Mouse (Mus musculus) frontal cortex, adult 2 months (tissue): ENCODE results near the gene Sfr1. TPM values are rescaled to one million over a fixed set of nuclear protein-coding genes. Genes with fewer than 3 reads are reported as not detected.

Experiments
- DNase-seq, 2 experiments: peaks; one replicate each; pipeline ENCODE4 v3.0.0; 2022; ENCODE audit warnings: low spot score in 1 of 2; ENCODE audit errors: extremely low spot score in 1 of 2
- polyA plus RNA-seq: library from polyadenylated mRNA; depleted of rRNA; stranded (reverse); fragments of >200 nt; gene quantifications from 2 replicates; pipeline ENCODE4 v1.2.3, GENCODE M21; 2012; rRNA removed

Gene Sfr1
- polyA plus RNA-seq, 1 experiment: 82.0 TPM

DNA sequence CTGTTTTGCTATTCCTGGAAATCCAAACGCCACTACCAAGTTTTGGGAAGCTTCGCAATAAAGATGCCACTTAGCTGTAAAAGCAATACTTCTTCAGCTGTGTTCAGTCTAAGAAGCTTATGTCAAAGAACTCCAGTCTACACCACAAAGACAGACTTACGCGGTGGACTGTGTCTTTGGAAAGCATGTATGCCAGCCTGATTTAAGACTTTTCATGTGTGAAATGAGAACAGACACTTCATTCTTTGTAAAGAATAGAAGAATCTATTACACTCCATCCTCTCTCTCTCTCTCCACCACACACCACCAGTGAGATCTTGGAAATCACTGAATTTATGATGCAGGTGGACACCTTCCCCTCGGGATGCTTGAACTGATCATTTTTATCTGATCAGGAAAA is 18.9 kb downstream of the Sfr1 start:
- DNase-seq: no peak

GRCm38 (mm10) chr19:47752456-47752855 is 21.0 kb downstream of the Sfr1 start:
- no peak for DNase-seq

GRCm38 (mm10) chr19:47753921-47754320 is 22.4 kb downstream of the Sfr1 start:
- no peak for DNase-seq

- no peak for DNase-seq
Observed at GRCm38 (mm10) chr19:47754931-47755330, 23.4 kb downstream of the Sfr1 start.

GRCm38 (mm10) chr19:47755625-47756024 is 24.1 kb downstream of the Sfr1 start:
- DNase-seq: no peak

DNA sequence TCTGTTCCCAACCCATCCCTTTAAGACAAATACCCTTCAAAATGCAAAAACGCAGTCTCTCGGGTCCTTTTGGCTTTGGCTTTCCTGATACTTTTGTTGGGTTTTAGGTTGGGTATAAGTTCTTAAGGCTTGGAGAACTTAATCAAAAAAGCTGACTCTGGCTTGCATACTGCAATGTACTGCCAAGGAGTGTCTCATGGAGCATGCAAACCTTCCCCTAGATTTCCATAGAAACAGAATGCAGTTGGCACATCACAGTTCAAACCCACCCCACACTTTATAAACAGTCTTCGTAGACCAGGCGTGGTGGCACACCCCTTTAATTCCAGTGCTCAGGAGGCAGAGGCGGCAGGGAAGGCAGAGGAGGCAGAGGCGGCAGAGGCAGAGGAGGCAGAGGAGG is 46.4 kb downstream of the Sfr1 start:
- no peak for DNase-seq

DNA sequence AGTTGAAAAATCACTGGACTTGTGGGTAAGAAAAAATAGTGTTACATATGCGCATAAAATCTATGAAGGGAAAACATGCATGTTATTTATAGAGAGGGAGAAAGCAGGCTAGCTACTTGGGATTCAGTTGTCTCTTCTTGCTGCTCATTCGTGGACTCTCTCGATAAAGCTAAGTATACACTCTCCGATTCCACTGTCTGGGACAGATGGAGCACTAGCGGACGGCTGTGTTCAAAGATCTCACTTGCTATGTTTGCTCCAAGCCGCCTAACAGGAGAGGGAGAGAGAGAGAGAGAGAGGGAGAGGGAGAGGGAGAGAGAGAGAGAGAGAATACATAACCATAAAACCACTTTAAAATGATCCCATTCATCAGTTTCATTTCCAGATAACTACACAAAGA is 48.7 kb downstream of the Sfr1 start:
- DNase-seq: peak in 1 of 2 experiments; percentile 29

DNA sequence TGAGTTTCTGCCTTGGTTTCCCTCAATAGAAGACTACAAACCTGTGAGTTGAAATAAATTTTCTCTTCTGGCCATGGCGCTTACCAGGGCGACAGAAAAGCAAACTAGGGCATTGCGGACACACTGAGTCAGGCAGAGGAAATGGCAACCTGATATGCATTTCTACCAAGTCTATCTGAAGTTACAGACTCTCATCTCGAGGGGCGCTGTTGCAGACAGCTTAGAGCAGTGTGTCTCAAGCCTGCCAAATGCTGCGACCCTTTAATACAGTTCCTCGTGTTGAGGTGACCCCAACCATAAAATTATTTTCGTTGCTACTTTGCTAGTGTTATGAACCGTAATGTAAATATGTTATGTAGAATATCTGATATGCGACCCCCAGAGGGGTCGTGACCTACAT is 49.5 kb downstream of the Sfr1 start:
- no peak for DNase-seq

DNA sequence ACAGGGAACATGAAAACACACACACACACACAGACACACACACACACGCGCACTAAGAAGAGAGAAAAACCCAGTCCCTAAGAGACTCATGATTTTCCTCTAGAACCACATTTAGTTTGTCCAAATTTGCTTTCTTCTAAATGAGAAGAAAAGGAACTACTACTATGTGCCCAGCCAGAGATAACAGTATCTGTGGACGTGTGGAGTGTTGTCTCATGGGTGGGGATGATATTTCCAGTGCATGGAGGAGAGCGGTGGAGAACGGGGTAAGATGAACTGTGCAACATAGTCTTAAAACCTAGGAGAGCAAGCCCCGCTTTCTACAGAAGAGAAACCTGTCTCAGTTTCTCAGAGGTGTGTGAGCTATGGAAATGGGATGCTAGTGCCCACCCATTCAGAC is 52.4 kb downstream of the Sfr1 start:
- DNase-seq: no peak

Other genes with a start within 250 kb of the Sfr1 start
- gene Stn1, start 194.2 kb upstream of the Sfr1 start, polyA plus RNA-seq: 16.2 and 19.8 TPM in 2 replicates
- 33.8 and 39.7 TPM in 2 replicates for gene Slk, start 152.0 kb upstream of the Sfr1 start, polyA plus RNA-seq
- 0.78 and 1.1 TPM in 2 replicates for gene Col17a1, start 39.6 kb upstream of the Sfr1 start, polyA plus RNA-seq
- gene Gsto1, start 123.3 kb downstream of the Sfr1 start, polyA plus RNA-seq: 46.5 and 48.4 TPM in 2 replicates
- 1.8 and 2.0 TPM in 2 replicates for gene Gsto2, start 133.9 kb downstream of the Sfr1 start, polyA plus RNA-seq
- 0.40 and 0.44 TPM in 2 replicates for gene Cfap43, start 187.6 kb downstream of the Sfr1 start, polyA plus RNA-seq
- gene Itprip, start 187.6 kb downstream of the Sfr1 start, polyA plus RNA-seq: 0.78 and 0.86 TPM in 2 replicates
- 0.14 and 0.29 TPM in 2 replicates for gene Cfap58, start 206.0 kb downstream of the Sfr1 start, polyA plus RNA-seq